ENCODE assay signal across 10 mouse cellular contexts in genomic region chr8:57793455-57793854, GRCm38 (mm10).
DNase-seq lines count a peak whose midpoint lies in the region; ATAC-seq and TF ChIP-seq lines count a peak whose summit lies in the region.
"Had no signal": no experiment of that assay in that cellular context is flagged by ENCODE, and none has a peak within 500 bp of the region (broad histone marks: within the 10 kb centered on the region; RNA-seq: fewer than 3 reads in every experiment).

No protein-coding gene starts in this region.

- peak; percentile 24; the same call in 1 of the 2 replicates for ATAC-seq in lung, embryonic 14.5 days (ENCODE audit: insufficient read depth)
- ATAC-seq in hindbrain, embryonic 14.5 days (ENCODE audit: low FRiP score) = peak; percentile 28; the same call in 1 of the 2 replicates

- H3K4me2 ChIP-seq in lung, embryonic 14.5 days = no peak overlapping the region
- no peak overlapping the region for H3K4me2 ChIP-seq in hindbrain, embryonic 14.5 days (replicated peaks)
- H3K4me2 ChIP-seq: embryonic facial prominence, embryonic 12.5 days; neural tube, embryonic 13.5 days had no signal

- peak; percentile 39; the same call in 1 of the 2 replicates for TF ChIP-seq CTCF in lung, embryonic 14.5 days (IDR thresholded peaks at IDR 0.05; ENCODE audit: low read depth)
- no peak for TF ChIP-seq CTCF in lung, adult 2 months (IDR thresholded peaks at IDR 0.05; ENCODE audit: insufficient read depth, low read length)

- no peak overlapping the region for H3K27ac ChIP-seq in lung, embryonic 14.5 days (ENCODE audit: low read depth)
- H3K27ac ChIP-seq in hindbrain, embryonic 14.5 days = no peak overlapping the region
- H3K27ac ChIP-seq: embryonic facial prominence, embryonic 12.5 days; neural tube, embryonic 13.5 days had no signal

- no peaks in the 10 kb centered on the region for H3K36me3 ChIP-seq in lung, embryonic 14.5 days (ENCODE audit: insufficient read depth)
- no peaks in the 10 kb centered on the region for H3K36me3 ChIP-seq in hindbrain, embryonic 14.5 days (replicated peaks; ENCODE audit: control insufficient read depth, insufficient read depth)
- H3K36me3 ChIP-seq: embryonic facial prominence, embryonic 12.5 days; neural tube, embryonic 13.5 days had no signal

- TF ChIP-seq POLR2A in lung, adult 2 months (IDR thresholded peaks at IDR 0.05; ENCODE audit: borderline replicate concordance, extremely low read depth, low read depth, low read length) = no peak

- no peaks in the 10 kb centered on the region for H3K27me3 ChIP-seq in lung, embryonic 14.5 days (ENCODE audit: insufficient read depth, low read length)
- no peaks in the 10 kb centered on the region for H3K27me3 ChIP-seq in hindbrain, embryonic 14.5 days (ENCODE audit: control insufficient read depth, insufficient read depth, low read length)
- H3K27me3 ChIP-seq: embryonic facial prominence, embryonic 12.5 days; neural tube, embryonic 13.5 days had no signal

- no peaks in the 10 kb centered on the region for H3K9me3 ChIP-seq in lung, embryonic 14.5 days (ENCODE audit: low read depth, low read length)
- H3K9me3 ChIP-seq in hindbrain, embryonic 14.5 days (ENCODE audit: control insufficient read depth, low read length) = no peaks in the 10 kb centered on the region
- H3K9me3 ChIP-seq: embryonic facial prominence, embryonic 12.5 days; neural tube, embryonic 13.5 days had no signal

- peak; percentile 58 for DNase-seq in lung, embryonic 14.5 days
- DNase-seq in lung, postnatal 25 days (ENCODE audit: low spot score) = no peak
- DNase-seq in embryo, embryonic 10.5 days (ENCODE audit: low spot score) = peak; percentile 60
- DNase-seq in hindbrain, embryonic 14.5 days (ENCODE audit: low spot score) = peak; percentile 36
- DNase-seq in thymus, postnatal 14 days = peak; percentile 62
- DNase-seq in layer of hippocampus, adult 9-11 months = no peak
- DNase-seq in lung, adult 2 months = no peak
- DNase-seq: spleen, adult 18-20 months had no signal

- WGBS in lung, embryonic 14.5 days = 38% methylated on average over 4 of the region's 4 CpGs
- WGBS in hindbrain, embryonic 14.5 days = 11% methylated on average over 4 of the region's 4 CpGs
- WGBS in lung, adult 2 months = 53% methylated on average over 4 of the region's 4 CpGs

- H3K9ac ChIP-seq in lung, embryonic 14.5 days = no peak overlapping the region
- no peak overlapping the region for H3K9ac ChIP-seq in hindbrain, embryonic 14.5 days
- H3K9ac ChIP-seq: embryonic facial prominence, embryonic 12.5 days; neural tube, embryonic 13.5 days had no signal

- no peak overlapping the region for H3K4me3 ChIP-seq in lung, embryonic 14.5 days (ENCODE audit: low read depth, low read length)
- H3K4me3 ChIP-seq in hindbrain, embryonic 14.5 days (replicated peaks; ENCODE audit: low read length) = no peak overlapping the region
- no peak overlapping the region for H3K4me3 ChIP-seq in lung, adult 2 months (replicated peaks; ENCODE audit: extremely low read depth, low read depth, low read length)
- H3K4me3 ChIP-seq: embryonic facial prominence, embryonic 12.5 days; neural tube, embryonic 13.5 days had no signal

- no peaks in the 10 kb centered on the region for H3K4me1 ChIP-seq in lung, embryonic 14.5 days (ENCODE audit: insufficient read depth)
- 0 out of 2 replicates have a peak, but pooled peaks cover 5% of the 10 kb centered on the region for H3K4me1 ChIP-seq in hindbrain, embryonic 14.5 days (replicated peaks; ENCODE audit: control insufficient read depth, insufficient read depth, low read length)
- no peaks in the 10 kb centered on the region for H3K4me1 ChIP-seq in lung, adult 2 months (ENCODE audit: control insufficient read depth, insufficient read depth, low read length)
- H3K4me1 ChIP-seq: embryonic facial prominence, embryonic 12.5 days had no signal

Comparison
In these comparisons a context has a peak if more than half of its experiments do, and no peak if none do; other contexts are left out.
1. DNase-seq: peak in lung, embryonic 14.5 days (single experiment), embryo, embryonic 10.5 days (single experiment), hindbrain, embryonic 14.5 days (single experiment) and thymus, postnatal 14 days (single experiment); none in lung, postnatal 25 days (single experiment), layer of hippocampus, adult 9-11 months (single experiment) and lung, adult 2 months (single experiment).